Mouse (Mus musculus): Measurements from ENCODE around the gene Zswim8. TPM values are rescaled to one million over a fixed set of nuclear protein-coding genes. Genes with fewer than 3 reads are reported as not detected.

The Zswim8 gene
- polyA plus RNA-seq, 2 experiments: 3.1 to 16.8 TPM

DNA sequence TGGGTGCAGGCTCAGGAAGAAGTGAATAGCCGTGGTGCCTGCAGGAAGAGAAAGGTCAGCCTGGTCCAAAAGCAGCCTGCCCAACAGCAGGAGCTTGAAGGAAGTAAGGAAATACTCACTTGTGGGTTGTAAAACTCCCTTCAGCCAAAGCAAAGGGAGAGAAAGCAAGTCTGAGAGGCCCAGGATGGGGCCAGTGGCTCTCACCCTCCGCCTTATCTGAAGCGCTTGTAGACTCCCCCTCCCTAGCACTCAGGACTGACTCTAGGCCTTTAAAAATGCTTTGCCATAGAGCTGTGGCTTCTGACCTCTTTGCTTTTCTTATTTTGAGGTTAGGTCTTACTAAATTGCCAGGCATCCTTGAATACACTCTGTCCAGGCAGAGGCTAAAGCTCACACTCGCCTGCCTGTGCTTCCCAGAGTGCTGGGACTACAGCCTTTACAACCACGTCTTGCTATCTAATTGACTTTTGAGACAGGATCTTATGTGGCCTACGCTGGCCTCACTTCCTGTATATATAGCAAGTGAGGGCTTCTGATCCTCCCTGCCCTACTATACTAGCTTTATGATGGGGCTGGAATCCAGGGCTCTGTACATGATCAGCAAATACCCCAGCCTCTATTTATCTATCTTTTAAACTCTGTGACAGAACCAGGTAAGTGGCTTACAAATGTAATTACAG, 18.4 kb downstream of the Zswim8 start:
- TF ChIP-seq CTCF (IDR thresholded peaks at IDR 0.05; ENCODE audit: low read depth) (no peak), EP300 (IDR thresholded peaks at IDR 0.05; ENCODE audit: low read depth) (no peak)
- peak overlapping the region; percentile 54 for H3K4me2 ChIP-seq (ENCODE audit: low read depth)
- H3K9ac ChIP-seq (replicated peaks): peak overlapping the region; percentile 23; the same call in 1 of the 2 replicates
- peak overlapping the region; percentile 45 for H3K27ac ChIP-seq
- peaks cover 82% of the 10 kb centered on the region for H3K36me3 ChIP-seq (replicated peaks; ENCODE audit: control insufficient read depth, insufficient read depth, low read depth)
- 23% methylated on average over 6 of the region's 6 CpGs for WGBS (ENCODE audit: insufficient replicate concordance)
- no peak overlapping the region for H3K4me3 ChIP-seq (ENCODE audit: insufficient read depth in 1 of 2, low read depth in 2 of 2, low read length in 2 of 2)
- DNase-seq (ENCODE audit: low read depth in 3 of 3, low spot score in 3 of 3) (no peak), ATAC-seq (ENCODE audit: insufficient read depth) (peak; percentile 69)
- no peaks in the 10 kb centered on the region for H3K9me3 ChIP-seq (ENCODE audit: control insufficient read depth, low read length)
- H3K27me3 ChIP-seq (ENCODE audit: control insufficient read depth, insufficient read depth, low read length): no peaks in the 10 kb centered on the region
- H3K4me1 ChIP-seq (replicated peaks; ENCODE audit: control insufficient read depth in 2 of 2, insufficient read depth in 2 of 2, low read length in 1 of 2): peaks cover 10 to 16% of the 10 kb centered on the region in 2 experiments

DNA sequence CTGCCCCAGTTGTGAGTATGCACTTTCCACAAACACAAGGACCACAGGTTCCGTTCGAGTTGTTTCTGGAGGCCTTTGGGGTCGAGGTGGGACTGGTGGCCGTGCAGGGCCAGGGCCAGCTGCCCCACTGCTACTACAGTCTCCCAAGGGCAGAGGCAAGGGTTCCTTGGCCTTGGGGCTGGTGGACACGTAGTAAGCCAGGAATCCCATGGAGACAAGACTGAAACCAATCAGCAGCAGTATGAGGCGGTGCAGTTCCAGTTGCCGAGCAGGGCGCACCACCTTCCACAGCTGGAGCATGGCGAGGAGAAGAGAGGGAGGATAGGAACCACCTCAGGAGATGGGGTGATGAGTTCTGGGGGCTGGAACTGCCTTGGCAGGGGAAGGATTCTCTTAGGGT, 22.5 kb downstream of the Zswim8 start:
- no peak for TF ChIP-seq CTCF (IDR thresholded peaks at IDR 0.05; ENCODE audit: low read depth)
- Histone ChIP-seq H3K4me1 (replicated peaks; ENCODE audit: control insufficient read depth in 2 of 2, insufficient read depth in 2 of 2, low read length in 1 of 2) (peaks cover 32 to 33% of the 10 kb centered on the region in 2 experiments), H3K27me3 (ENCODE audit: control insufficient read depth, insufficient read depth, low read length) (no peaks in the 10 kb centered on the region), H3K4me2 (ENCODE audit: low read depth) (no peak overlapping the region), H3K4me3 (ENCODE audit: insufficient read depth in 1 of 2, low read depth in 2 of 2, low read length in 2 of 2) (no peak overlapping the region), H3K27ac (no peak overlapping the region), H3K9me3 (ENCODE audit: control insufficient read depth, low read length) (no peaks in the 10 kb centered on the region), H3K36me3 (replicated peaks; ENCODE audit: control insufficient read depth, insufficient read depth, low read depth) (peaks cover 69% of the 10 kb centered on the region), H3K9ac (replicated peaks) (no peak overlapping the region)
- DNase-seq (ENCODE audit: low read depth in 3 of 3, low spot score in 3 of 3) (no peak), ATAC-seq (ENCODE audit: insufficient read depth) (no peak)
- 91% methylated on average over 9 of the region's 9 CpGs for whole genome bisulfite sequencing (ENCODE audit: insufficient replicate concordance)

DNA sequence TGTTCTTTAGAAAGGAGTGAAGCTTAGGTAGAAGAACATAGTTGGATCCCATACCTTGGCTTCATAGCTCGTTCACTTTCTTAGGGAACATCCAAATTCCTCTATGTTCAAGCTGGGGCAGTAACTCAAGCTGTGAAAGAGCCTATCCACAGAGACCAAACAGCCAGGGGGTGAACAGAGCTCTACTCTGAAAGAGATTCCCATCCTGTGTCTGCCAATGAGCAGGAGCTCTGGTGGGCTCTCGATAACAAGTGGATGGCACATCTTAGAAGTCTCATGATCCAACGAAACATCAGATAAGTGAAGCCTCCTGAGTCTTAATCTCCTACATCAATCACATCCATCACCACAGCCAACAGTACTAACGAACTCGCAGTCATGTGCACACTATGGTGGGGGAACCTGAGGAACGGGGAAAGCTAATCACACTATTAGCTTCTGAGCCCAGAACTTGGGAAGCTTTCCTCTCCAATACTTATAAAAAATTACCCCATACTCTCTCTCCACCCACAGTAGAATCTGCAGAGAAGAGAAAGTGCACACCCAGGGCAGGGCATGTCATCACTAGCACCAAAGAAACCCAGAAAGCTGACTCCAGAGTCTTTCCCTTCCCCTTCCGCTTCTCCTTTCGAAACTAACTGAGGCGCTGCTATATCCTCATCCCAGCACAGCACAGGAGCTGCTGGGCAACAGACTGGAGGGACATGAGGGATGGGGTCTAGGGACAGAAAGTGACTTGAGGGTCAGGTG, 23.7 kb downstream of the Zswim8 start:
- Histone ChIP-seq H3K9me3 (ENCODE audit: control insufficient read depth, low read length) (no peaks in the 10 kb centered on the region), H3K27ac (no peak overlapping the region), H3K4me2 (ENCODE audit: low read depth) (peak overlapping the region; percentile 77; the same call in 1 of the 2 replicates), H3K9ac (replicated peaks) (no peak overlapping the region), H3K4me3 (ENCODE audit: insufficient read depth in 1 of 2, low read depth in 2 of 2, low read length in 2 of 2) (no peak overlapping the region), H3K36me3 (replicated peaks; ENCODE audit: control insufficient read depth, insufficient read depth, low read depth) (peaks cover 62% of the 10 kb centered on the region), H3K27me3 (ENCODE audit: control insufficient read depth, insufficient read depth, low read length) (no peaks in the 10 kb centered on the region), H3K4me1 (replicated peaks; ENCODE audit: control insufficient read depth in 2 of 2, insufficient read depth in 2 of 2, low read length in 1 of 2) (peaks cover 25 to 26% of the 10 kb centered on the region in 2 experiments)
- DNase-seq (ENCODE audit: low read depth in 3 of 3, low spot score in 3 of 3): no peak
- TF ChIP-seq EP300 (IDR thresholded peaks at IDR 0.05; ENCODE audit: low read depth): no peak
- no peak for TF ChIP-seq CTCF (IDR thresholded peaks at IDR 0.05; ENCODE audit: low read depth)
- ATAC-seq (ENCODE audit: insufficient read depth): no peak
- WGBS (ENCODE audit: insufficient replicate concordance): 79% methylated on average over 9 of the region's 9 CpGs

DNA sequence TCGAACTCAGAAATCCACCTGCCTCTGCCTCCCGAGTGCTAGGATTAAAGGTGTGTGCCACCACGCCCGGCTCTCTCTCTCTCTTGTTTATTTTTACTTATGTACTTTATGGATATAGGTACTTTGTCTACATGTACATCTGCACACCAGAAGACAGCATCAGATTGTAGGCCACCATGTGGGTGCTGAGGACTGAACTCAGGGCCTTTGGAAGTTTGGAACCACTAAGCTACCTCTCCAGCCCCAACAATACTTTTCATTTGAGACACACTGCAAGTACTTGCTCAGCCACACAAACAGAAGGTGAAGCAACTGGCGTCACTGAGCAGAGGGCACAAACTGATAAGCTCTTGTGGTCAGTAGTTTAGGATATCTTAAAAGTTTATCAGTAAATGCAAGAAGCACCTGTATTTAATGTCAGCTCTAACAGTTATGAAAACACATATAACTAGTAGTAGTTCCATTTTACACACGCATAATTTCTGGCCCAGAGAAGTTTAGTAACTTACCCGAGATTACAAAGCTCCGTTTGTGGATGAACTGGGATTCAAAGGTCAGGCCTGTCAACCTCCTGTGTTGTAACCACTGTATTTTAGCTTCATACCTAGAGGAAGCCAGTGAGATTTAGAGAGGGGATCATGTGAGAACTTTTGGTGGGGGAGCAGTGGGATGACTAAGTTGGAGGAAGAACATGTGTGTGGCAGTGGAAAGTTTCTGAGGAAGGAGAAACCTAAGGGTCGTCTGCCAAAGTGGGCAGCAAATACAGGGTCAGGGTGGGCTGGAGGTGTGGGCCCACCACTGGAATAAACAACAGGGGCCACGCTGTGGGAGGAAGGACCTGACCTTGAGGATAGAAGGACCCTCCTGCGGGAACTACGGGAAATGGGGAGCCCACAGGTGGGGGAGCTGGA, 25.9 kb downstream of the Zswim8 start:
- Histone ChIP-seq H3K9ac (replicated peaks) (peak overlapping the region; percentile 91), H3K27ac (peak overlapping the region; percentile 84), H3K27me3 (ENCODE audit: control insufficient read depth, insufficient read depth, low read length) (no peaks in the 10 kb centered on the region), H3K9me3 (ENCODE audit: control insufficient read depth, low read length) (no peaks in the 10 kb centered on the region), H3K4me3 (ENCODE audit: insufficient read depth in 1 of 2, low read depth in 2 of 2, low read length in 2 of 2) (peak overlapping the region; percentile 75 to 81), H3K36me3 (replicated peaks; ENCODE audit: control insufficient read depth, insufficient read depth, low read depth) (peaks cover 39% of the 10 kb centered on the region), H3K4me2 (ENCODE audit: low read depth) (peak overlapping the region; percentile 77), H3K4me1 (replicated peaks; ENCODE audit: control insufficient read depth in 2 of 2, insufficient read depth in 2 of 2, low read length in 1 of 2) (peaks cover 29 to 31% of the 10 kb centered on the region in 2 experiments)
- TF ChIP-seq EP300 (IDR thresholded peaks at IDR 0.05; ENCODE audit: low read depth): peak; percentile 91
- TF ChIP-seq CTCF (IDR thresholded peaks at IDR 0.05; ENCODE audit: low read depth): no peak
- WGBS (ENCODE audit: insufficient replicate concordance): 15% methylated on average over 12 of the region's 12 CpGs
- DNase-seq (ENCODE audit: low read depth in 3 of 3, low spot score in 3 of 3): peak; percentile 72 to 82 (median 76)
- ATAC-seq (ENCODE audit: insufficient read depth): peak; percentile 29; the same call in 1 of the 2 replicates
